1 mouse cellular context compared by ENCODE assay signal in genomic region chr16:58684537-58684936, GRCm38 (mm10).
A peak's percentile ranks its signal among the peaks of the same experiment; 100 is the strongest.
TF ChIP-seq lines count a peak whose summit lies in the region.

No protein-coding gene starts in this region.

TF ChIP-seq in MEL, 35 proteins besides CTCF, POLR2A, EP300 and RAD21:
- no peak for TF ChIP-seq MAZ (IDR thresholded peaks at IDR 0.05; ENCODE audit: low read depth, low read length)
- peak; percentile 62 for TF ChIP-seq ZC3H11A (IDR thresholded peaks at IDR 0.05; ENCODE audit: low read depth, low read length)
- TF ChIP-seq MYC (IDR thresholded peaks at IDR 0.05; ENCODE audit: low read depth, low read length), result peak; percentile 70; the same call in 1 of the 2 replicates
- peak; percentile 60 for TF ChIP-seq SMC3 (IDR thresholded peaks at IDR 0.05; ENCODE audit: low read depth, low read length)
